Mouse (Mus musculus) small intestine, adult 2 months (tissue): ENCODE results near the gene Adat3.

Source experiments
- CTCF ChIP-seq: fragments of 200-500 bp; IDR thresholded peaks from 2 replicates; pipeline ENCODE4 v1.5.1; 2012; ENCODE audit warnings: low read depth, mild to moderate bottlenecking, control low read depth, inconsistent platforms, low read length, moderate library complexity, mixed read lengths; ENCODE audit not compliant: insufficient replicate concordance, insufficient read length; ENCODE audit errors: extremely low read depth
- POLR2A ChIP-seq: fragments of 200-500 bp; IDR thresholded peaks from 2 replicates; pipeline ENCODE4 v1.6.1; 2012; ENCODE audit warnings: low read depth, mild to moderate bottlenecking, control low read depth, inconsistent platforms, low read length, moderate library complexity

DNA sequence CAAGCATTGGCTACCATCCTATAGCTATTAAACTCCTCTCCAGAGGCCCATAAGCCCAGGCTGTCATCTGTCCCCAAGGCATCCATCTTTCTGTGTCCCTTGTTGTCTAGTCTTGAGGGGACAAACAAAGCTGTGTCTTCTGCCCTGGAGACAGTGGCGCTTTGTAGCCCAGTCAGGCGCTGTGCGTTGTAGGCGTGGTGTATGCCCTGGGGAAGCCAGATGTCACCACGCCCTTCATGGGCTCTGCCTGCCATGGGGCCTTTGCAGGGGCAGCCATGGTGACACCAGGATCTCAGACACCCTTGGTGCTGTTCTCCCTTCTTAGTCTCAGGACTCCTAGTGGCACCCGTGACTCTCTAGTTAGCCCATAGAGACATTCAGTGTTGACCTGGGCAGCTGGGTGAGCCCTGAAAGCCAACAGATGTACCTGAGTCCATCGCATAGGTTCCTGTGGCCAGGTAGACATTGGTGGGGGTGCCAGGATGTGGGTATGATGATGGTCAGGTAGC lies 1.4 kb downstream of the Adat3 start:
- no peak for TF ChIP-seq CTCF
- TF ChIP-seq POLR2A = no peak
